Mouse (Mus musculus) macrophage (primary cell): ENCODE measurements around the gene Eid2b. TPM values are rescaled to one million over a fixed set of nuclear protein-coding genes. Genes with fewer than 3 reads are reported as not detected.
"Not testable (repeated sequence)": the region's sequence is repeated elsewhere in the genome, so short reads cannot be mapped to it uniquely, and the experiment has no call there.

ENCODE experiments used
- H3K27ac ChIP-seq: fragments of 350-480 bp; formaldehyde crosslinking; 2 replicates; pipeline ENCODE4 v1.9.0; 2021
- H3K36me3 ChIP-seq: fragments of 350-480 bp; formaldehyde crosslinking; 2 replicates; pipeline ENCODE4 v1.9.0; 2021; ENCODE audit errors: inconsistent target
- H3K4me3 ChIP-seq: fragments of 350-480 bp; formaldehyde crosslinking; 2 replicates; pipeline ENCODE4 v1.9.0; 2021; ENCODE audit errors: inconsistent target
- H3K79me2 ChIP-seq: fragments of 350-480 bp; formaldehyde crosslinking; 2 replicates; pipeline ENCODE4 v1.9.0; 2021; ENCODE audit errors: inconsistent target
- whole genome bisulfite sequencing: methylation state at CpG from one replicate; pipeline ENCODE4 v1.1.7; 2026; ENCODE audit warnings: inconsistent platforms; ENCODE audit not compliant: missing documents; 5-methylcytosine and 5-hydroxymethylcytosine counted together
- polyA plus RNA-seq: library from polyadenylated mRNA; stranded (reverse); fragments of 250-400 nt; gene quantifications from 3 replicates; pipeline ENCODE4 v1.2.4, GENCODE M21; 2018; ENCODE audit warnings: inconsistent platforms
- total RNA-seq, 78 experiments: library from RNA; depleted of rRNA; stranded (reverse); fragments of 250-400 nt; gene quantifications; 1 replicate in 9 of 78; 2 replicates in 24 of 78; 3 replicates in 43 of 78; 4 replicates in 2 of 78; pipeline ENCODE4 v1.2.4; 2018; ENCODE audit warnings: inconsistent platforms in 56 of 78

Eid2b gene
- total RNA-seq (2018; cell fraction: chromatin; rRNA removed), result 1 to 10 TPM in 16 of 26 experiments, under 1 TPM in 5, not detected in 5; 0.53 to 6.5 (median 1.8) TPM
- 1 to 10 TPM in 25 of 26 experiments, under 1 TPM in 1; 0.81 to 6.5 (median 4.5) TPM for total RNA-seq (2018; cell fraction: cytosol; rRNA removed)
- 10 to 100 TPM in 2 of 26 experiments, 1 to 10 TPM in 19, under 1 TPM in 4, not detected in 1; 0.36 to 10.8 (median 2.0) TPM for total RNA-seq (2018; cell fraction: nucleus; rRNA removed)
- polyA plus RNA-seq, result 3.2 to 4.7 TPM (median 4.1 TPM) in 3 replicates

DNA sequence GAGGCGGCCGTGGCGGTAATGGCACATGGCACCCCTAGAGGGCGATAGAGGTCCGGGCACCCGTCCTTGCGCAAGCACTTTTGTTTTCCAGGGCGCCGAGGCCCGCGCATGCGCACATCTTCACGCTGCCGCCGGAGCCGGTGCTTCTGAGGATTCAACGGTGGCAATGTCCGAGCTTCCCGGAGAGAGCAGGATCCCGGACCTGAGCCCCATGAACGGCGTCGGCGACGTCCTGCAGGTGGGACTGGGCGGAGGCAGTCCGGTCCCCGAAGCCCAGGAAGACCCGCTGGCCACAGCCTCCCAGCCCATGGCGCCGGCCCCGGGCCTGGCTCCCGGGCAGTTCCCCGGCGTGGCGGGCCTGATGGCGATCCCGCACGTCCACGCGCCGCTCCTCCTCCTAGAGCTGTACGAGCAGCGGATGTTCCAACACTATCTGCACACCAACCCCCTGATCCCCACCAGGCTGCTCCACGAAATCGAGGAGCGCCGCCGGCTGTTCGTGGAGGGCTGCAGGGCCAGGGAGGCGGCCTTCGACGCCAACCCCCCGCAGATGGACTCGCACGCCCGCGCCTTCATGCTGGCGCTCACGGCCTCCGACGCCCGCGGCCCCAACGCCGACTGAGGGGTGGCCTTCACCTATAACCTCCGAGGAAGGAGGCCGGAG lies at the start of gene Eid2b:
Gene Eid2b (plus strand): TSS at position 125 of the 664 bp plus-strand sequence.
- no peaks in the 10 kb centered on the region for H3K79me2 ChIP-seq
- 7% methylated on average over 66 of the region's 68 CpGs for WGBS
- no peak within 1 kb of the TSS for H3K27ac ChIP-seq

DNA sequence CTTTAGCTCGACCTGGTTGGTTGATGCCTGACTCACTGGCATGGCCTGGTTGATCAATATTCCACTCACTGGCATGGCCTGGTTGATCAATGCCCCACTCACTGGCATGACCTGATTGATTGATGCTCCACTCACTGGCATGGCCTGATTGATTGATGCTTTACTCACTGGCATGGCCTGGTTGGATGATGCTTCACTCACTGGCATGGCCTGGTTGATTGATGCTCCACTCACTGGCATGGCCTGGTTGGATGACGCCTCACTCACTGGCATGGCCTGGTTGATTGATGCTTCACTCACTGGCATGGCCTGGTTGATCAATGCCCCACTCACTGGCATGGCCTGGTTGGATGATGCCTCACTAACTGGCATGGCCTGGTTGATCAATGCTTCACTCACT lies 33.6 kb upstream of the Eid2b start:
- not testable (repeated sequence) for H3K27ac ChIP-seq, H3K36me3 ChIP-seq, H3K79me2 ChIP-seq, H3K4me3 ChIP-seq
- WGBS, result 59% methylated on average over 2 of the region's 2 CpGs

More for the DNA sequence above, at the start of gene Eid2b:
- Histone ChIP-seq H3K4me3 (no peak within 1 kb of the TSS; the same call in 1 of the 2 replicates), H3K36me3 (no peaks in the 10 kb centered on the region)

DNA sequence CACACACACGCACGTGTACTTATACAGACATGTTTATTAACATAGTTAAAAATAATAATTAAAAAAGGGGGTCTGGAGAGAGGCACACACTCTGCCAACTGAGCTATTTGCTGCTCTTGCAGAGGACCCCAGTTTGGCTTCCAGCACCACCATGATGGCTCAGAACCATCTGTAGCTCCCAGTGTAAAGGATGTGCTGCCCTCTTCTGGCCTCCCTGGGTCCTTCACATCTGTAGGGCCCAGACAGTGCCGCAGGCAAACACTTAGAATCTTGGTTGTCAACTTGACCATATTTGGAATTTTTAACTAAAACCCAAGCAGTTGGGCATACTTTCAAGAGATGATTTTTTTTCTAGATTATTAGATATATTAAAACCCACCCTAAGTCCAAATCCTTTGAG lies 28.6 kb upstream of the Eid2b start:
- no peak overlapping the region for H3K4me3 ChIP-seq
- 75% methylated on average over 3 of the region's 3 CpGs for WGBS
- H3K79me2 ChIP-seq, result no peaks in the 10 kb centered on the region
- H3K27ac ChIP-seq, result no peak overlapping the region
- no peaks in the 10 kb centered on the region for H3K36me3 ChIP-seq

DNA sequence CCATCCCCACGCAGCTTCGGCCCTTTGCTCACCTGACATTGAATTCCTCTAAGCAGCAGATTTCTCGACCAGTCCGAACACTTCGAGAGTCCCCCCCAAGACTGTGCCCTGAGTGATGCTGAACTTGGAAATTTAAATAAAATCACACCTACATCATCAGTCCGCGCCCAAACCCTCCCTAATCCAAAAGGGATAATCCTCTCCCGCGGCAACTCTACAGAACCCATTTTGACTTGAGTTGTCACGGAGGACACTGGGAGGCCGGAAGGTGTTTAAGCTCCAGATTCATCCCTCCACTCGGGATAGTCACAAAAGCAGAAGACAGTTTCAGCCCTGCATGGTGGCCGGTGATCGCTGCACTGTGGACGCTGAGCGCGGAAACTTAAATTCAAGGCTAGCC lies 25.6 kb upstream of the Eid2b start:
- Histone ChIP-seq H3K4me3 (no peak overlapping the region), H3K36me3 (no peaks in the 10 kb centered on the region), H3K79me2 (no peaks in the 10 kb centered on the region), H3K27ac (no peak overlapping the region)
- 88% methylated on average over 15 of the region's 17 CpGs for WGBS

DNA sequence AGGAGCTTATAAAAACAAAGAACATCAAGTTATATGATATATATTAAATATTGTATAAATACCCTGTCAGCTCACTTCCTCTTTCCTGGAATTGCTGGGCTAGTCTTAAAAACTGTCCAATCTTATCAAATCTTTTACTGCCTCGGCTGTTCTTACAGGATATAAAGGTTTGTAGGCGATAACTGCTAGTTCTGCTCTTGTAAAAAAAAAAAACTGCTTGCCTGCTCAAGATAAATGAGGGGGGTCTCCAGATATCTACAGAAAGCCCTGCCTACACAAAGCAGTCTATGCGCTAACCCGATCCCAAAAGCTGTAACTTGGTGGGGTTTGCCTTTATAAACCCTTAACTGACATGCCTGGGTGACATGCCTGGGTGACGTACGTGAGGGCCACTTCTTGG lies 22.9 kb upstream of the Eid2b start:
- H3K4me3 ChIP-seq, result no peak overlapping the region

DNA sequence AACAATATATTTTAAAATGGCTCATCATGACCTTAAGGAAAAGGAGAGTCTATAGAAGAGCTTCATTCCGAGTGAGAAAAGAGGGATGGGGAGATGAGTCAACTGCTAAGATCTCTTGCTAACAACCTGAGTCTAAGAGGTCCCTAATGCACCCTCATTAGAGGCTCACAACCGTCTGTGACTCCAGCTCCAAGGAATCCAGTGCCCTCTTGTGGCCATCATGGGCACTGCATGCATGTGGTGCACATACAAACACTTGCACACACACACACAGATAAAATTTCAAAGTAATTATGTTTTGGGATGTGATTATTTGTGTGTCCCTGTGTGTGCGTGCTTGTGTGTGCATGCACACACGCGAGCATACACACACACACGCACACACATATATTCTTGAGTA lies 22.1 kb upstream of the Eid2b start:
- WGBS, result 94% methylated on average over 6 of the region's 6 CpGs
- Histone ChIP-seq H3K36me3 (no peaks in the 10 kb centered on the region), H3K79me2 (no peaks in the 10 kb centered on the region)

More for the DNA sequence above, 22.9 kb upstream of the Eid2b start:
- H3K27ac ChIP-seq, result no peak overlapping the region
- WGBS, result 49% methylated on average over 6 of the region's 6 CpGs
- H3K36me3 ChIP-seq, result no peaks in the 10 kb centered on the region
- H3K79me2 ChIP-seq, result no peaks in the 10 kb centered on the region

DNA sequence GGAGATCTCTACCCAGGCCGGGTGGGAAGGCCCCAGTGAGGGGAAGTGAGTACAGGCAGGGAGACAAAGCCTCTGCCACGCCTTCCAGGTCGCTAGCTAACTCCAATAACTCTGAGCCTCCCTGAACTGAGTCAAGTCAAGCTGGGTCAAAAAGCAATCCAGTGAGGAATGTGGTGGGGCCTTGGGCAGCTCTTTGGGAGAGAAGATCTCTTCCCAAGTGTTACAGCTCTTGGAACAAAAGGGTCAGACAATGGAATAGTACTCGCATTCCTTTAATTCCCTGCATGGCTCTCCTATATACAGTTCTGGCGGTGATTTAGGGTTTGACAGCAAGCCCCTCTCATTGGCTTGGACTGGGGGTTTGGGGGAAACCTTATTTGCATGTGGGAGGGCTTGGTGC lies 14.7 kb upstream of the Eid2b start:
- no peaks in the 10 kb centered on the region for H3K36me3 ChIP-seq
- WGBS, result 58% methylated on average over 5 of the region's 5 CpGs
- no peaks in the 10 kb centered on the region for H3K79me2 ChIP-seq
- no peak overlapping the region for H3K4me3 ChIP-seq
- H3K27ac ChIP-seq, result no peak overlapping the region

More for the DNA sequence above, 22.1 kb upstream of the Eid2b start:
- H3K27ac ChIP-seq, result no peak overlapping the region
- H3K4me3 ChIP-seq, result no peak overlapping the region

DNA sequence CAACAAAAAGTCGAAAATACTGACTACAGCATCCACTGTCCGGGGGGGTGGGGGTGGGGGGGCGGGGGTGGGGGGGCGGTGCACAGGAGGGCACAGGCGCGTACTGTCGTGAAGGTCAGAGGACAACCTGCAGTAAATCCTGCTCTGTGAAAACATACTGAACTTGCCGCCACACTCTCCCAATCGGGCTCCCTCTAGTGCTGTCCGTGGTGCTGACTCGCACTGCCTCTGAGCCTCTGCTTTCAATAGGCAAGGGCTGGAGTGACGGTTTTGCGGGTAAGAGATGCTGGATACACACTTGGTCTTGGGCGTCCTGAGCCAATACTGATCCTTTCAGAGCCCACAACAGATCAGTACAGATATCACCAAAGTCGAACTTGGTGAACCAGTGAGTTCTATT lies 13.8 kb upstream of the Eid2b start:
- WGBS, result 6% methylated on average over 14 of the region's 15 CpGs
- H3K79me2 ChIP-seq, result no peaks in the 10 kb centered on the region
- H3K27ac ChIP-seq, result no peak overlapping the region
- H3K4me3 ChIP-seq, result no peak overlapping the region
- H3K36me3 ChIP-seq, result no peaks in the 10 kb centered on the region

DNA sequence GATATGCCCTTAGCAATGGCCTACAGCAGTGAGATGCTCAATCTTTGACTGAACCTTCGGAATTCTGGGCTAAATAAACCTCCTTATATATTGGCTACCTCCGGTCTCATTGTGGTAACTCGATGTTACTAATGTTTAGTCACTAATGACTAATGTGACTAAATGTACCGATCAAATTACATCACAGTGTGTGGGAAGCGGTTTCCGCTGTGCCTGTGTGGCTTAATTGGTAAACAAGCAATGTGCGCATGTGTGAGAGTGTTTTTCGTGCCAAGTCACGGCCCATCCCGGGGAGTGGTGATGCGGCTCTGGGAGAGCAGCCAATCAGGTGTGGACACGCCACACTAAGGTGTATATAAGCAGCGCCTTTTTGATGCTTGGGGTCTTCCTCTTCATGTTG lies 12.1 kb upstream of the Eid2b start:
- WGBS, result 92% methylated on average over 11 of the region's 13 CpGs

DNA sequence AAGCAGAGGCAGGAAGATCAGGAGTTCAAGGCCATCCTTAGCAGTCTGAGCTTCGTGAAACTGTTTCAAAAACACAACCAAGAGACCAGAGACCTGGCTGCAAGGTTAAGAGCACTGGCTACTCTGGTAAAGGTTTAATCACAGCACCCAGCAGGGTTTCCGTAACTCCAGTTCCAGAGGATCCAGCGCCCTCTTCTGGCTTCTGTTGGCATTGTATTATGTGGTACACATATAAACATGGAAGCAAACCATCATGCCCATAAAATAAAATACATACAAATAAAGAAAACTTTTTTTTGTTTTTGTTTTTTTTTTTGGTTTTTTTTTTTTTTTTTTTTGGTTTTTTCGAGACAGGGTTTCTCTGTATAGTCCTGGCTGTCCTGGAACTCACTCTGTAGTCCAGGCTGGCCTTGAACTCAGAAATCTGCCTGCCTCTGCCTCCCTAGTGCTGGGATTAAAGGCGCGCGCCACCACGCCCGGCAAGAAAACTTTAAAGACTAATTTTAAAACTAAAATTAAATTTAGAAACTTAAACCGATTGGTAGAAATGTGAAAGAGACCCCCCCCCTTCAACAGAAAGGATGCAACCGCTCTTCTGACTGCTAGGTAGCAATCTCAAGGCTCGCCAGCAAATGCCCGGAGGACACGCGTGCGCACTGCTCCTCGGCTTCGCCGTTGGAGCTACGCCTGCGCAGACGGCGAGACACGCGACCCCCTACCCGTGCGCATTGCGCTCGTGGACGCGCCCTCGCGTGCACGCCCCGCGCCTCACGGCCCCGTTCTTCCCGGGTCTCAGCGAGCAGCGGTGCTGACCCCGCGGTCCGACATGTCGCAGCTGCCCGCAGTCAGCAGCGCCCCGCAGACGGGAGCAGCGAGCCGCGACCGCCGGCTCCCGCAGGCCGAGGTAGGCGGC lies 10.2 kb upstream of the Eid2b start, which contains the start of gene Eid2:
Gene Eid2 (plus strand): TSS at position 753 of the 913 bp plus-strand sequence.
- H3K27ac ChIP-seq, result no peak within 1 kb of the TSS

More for the DNA sequence above, 12.1 kb upstream of the Eid2b start:
- Histone ChIP-seq H3K79me2 (no peaks in the 10 kb centered on the region), H3K36me3 (no peaks in the 10 kb centered on the region), H3K4me3 (no peak overlapping the region), H3K27ac (no peak overlapping the region)

DNA sequence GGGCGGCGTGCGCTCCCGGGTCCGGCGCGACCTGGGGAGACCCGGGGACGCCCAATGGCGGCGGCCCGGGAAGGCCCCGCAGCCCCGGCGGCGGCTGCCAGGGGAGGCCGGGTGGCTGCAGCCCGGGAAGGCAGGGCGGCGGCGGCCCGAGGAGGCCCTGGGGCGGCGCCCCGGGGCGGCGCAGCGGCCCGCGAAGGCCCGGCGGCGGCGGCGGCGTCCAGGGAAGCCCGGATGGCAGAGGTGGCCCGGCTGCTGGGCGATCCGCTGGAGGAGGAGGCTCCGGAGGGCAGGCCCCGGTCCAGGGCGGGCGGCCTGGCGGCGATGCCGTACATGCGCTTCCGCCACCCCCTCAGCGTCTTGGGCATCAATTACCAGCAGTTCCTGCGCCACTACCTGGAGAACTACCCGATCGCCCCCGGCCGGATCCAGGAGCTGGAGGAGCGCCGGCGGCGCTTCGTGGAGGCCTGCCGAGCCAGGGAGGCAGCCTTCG lies 9.5 kb upstream of the Eid2b start:
- H3K36me3 ChIP-seq, result no peaks in the 10 kb centered on the region
- no peak overlapping the region for H3K27ac ChIP-seq
- H3K4me3 ChIP-seq, result no peak overlapping the region
- no peaks in the 10 kb centered on the region for H3K79me2 ChIP-seq
- WGBS, result 2% methylated on average over 49 of the region's 62 CpGs

More for the DNA sequence above, 10.2 kb upstream of the Eid2b start, which contains the start of gene Eid2:
- WGBS, result 8% methylated on average over 53 of the region's 57 CpGs
- Histone ChIP-seq H3K79me2 (no peaks in the 10 kb centered on the region), H3K36me3 (no peaks in the 10 kb centered on the region), H3K4me3 (no peak within 1 kb of the TSS)

DNA sequence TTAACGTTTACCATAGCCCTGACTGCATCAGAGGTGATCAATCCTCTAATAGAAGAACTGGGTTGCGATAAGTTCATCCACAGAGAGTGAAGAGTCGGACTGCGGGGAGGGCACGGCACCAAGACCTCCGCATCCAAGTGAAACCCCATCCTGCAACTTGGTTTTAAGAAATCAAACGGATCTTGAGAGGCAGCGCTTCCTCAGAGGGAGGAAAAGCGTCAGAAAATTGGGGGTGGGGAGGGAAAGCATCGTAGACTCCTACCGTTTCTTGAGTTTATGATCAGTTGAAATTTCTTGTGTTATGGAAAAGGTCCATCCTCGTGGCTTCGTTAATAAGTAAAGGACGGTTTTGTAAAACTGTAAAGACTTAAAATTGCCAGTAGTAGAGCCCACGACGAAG lies 9.0 kb upstream of the Eid2b start:
- no peak overlapping the region for H3K27ac ChIP-seq
- no peaks in the 10 kb centered on the region for H3K36me3 ChIP-seq
- H3K4me3 ChIP-seq, result no peak overlapping the region
- WGBS, result 54% methylated on average over 16 of the region's 16 CpGs
- H3K79me2 ChIP-seq, result no peaks in the 10 kb centered on the region

DNA sequence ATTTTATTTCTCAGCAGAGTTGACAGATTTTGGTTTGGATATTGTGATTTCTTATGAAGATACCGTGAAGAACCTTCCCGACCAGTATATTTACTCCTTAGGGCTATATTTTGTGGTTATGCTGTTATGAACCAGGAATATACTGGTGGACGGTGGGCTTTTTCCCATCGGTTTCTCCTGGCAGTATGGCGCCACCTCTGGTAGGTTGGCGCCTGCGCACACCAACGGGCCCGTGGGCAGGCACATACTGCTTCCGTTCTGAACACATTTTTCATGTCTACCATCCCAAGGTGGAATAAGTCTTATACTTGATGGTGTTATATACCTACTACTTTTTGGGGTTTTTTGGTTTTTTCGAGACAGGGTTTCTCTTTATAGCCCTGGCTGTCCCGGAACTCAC lies 8.2 kb upstream of the Eid2b start:
- 93% methylated on average over 12 of the region's 12 CpGs for WGBS
- H3K4me3 ChIP-seq, result no peak overlapping the region
- H3K27ac ChIP-seq, result no peak overlapping the region
- H3K36me3 ChIP-seq, result no peaks in the 10 kb centered on the region
- no peaks in the 10 kb centered on the region for H3K79me2 ChIP-seq

DNA sequence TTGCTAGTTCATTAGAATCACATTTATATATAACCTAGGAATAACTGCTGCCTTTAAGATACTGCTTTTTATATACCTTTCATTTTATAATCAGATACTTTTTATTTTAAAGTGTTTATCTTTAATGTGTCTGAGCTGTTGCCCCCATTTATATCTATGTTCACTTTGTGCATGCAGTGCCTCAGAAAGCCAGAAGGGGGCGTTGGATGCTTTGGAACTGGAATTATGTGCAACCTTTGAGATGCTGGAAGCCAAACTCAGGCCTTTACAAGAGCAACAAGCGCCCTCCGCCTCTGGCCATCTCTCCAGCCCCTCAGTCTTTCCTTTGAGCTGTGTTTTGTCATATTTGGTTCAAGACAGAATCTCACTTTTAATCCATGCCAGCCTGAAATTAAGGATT lies 5.8 kb upstream of the Eid2b start:
- Histone ChIP-seq H3K36me3 (no peaks in the 10 kb centered on the region), H3K4me3 (no peak overlapping the region), H3K79me2 (no peaks in the 10 kb centered on the region), H3K27ac (no peak overlapping the region)
- 74% methylated on average over 3 of the region's 3 CpGs for WGBS
